Mouse (Mus musculus) adrenal gland, postnatal 36 days (tissue): ENCODE data around the gene Itprid1. TPM values are rescaled to one million over a fixed set of nuclear protein-coding genes. Genes with fewer than 3 reads are reported as not detected.
A peak's percentile ranks its signal among the peaks of the same experiment; 100 is the strongest.

Experiments
- DNase-seq, 2 experiments: peaks; one replicate each; pipeline ENCODE4 v3.0.0; 2021; ENCODE audit warnings: mixed read lengths in 1 of 2
- long read RNA-seq, 2 experiments: library from polyadenylated mRNA; stranded (forward); transcript quantifications; one replicate each; pipeline ENCODE4 v2.0.0; 2021; ENCODE audit warnings: borderline sequencing depth in 2 of 2
- total RNA-seq, 2 experiments: library from RNA; stranded (reverse); gene quantifications; 2 replicates each; pipeline ENCODE4 v1.2.3; 2021

Itprid1 gene
- total RNA-seq = under 1 TPM in 1 of 2 experiments, not detected in 1; 0.23 TPM
- long read RNA-seq, experiment 1 = 0 reads
- long read RNA-seq, experiment 2 = 0 reads

- DNase-seq = no peak
Observed at GRCm38 (mm10) chr6:55836650-55837320, at the start of gene Itprid1. Gene Itprid1 (plus strand): TSS chr6:55836895.

GRCm38 (mm10) chr6:55789557-55789956, 47.1 kb upstream of the Itprid1 start:
- DNase-seq = no peak

GRCm38 (mm10) chr6:55791852-55792496, 44.7 kb upstream of the Itprid1 start:
- no peak for DNase-seq

- no peak for DNase-seq
Observed at GRCm38 (mm10) chr6:55792536-55792935, 44.2 kb upstream of the Itprid1 start.

GRCm38 (mm10) chr6:55802686-55803085, 34.0 kb upstream of the Itprid1 start:
- no peak for DNase-seq

- peak; percentile 58 to 64 for DNase-seq
Observed at GRCm38 (mm10) chr6:55803357-55803756, 33.3 kb upstream of the Itprid1 start.

GRCm38 (mm10) chr6:55803991-55804680, 32.6 kb upstream of the Itprid1 start:
- DNase-seq = peak; percentile 25 to 27

- no peak for DNase-seq
Observed at GRCm38 (mm10) chr6:55804681-55805000, 32.1 kb upstream of the Itprid1 start.

- DNase-seq = no peak
Observed at GRCm38 (mm10) chr6:55805291-55806137, 31.2 kb upstream of the Itprid1 start.

GRCm38 (mm10) chr6:55806537-55806936, 30.2 kb upstream of the Itprid1 start:
- DNase-seq = no peak

- DNase-seq = no peak
Observed at GRCm38 (mm10) chr6:55808692-55809091, 28.0 kb upstream of the Itprid1 start.

GRCm38 (mm10) chr6:55811153-55811552, 25.5 kb upstream of the Itprid1 start:
- DNase-seq = no peak

GRCm38 (mm10) chr6:55812353-55812752, 24.3 kb upstream of the Itprid1 start:
- DNase-seq = peak in 1 of 2 experiments; percentile 12

- DNase-seq = no peak
Observed at GRCm38 (mm10) chr6:55814184-55814926, 22.3 kb upstream of the Itprid1 start.

- peak; percentile 22 to 27 for DNase-seq
Observed at GRCm38 (mm10) chr6:55816911-55817310, 19.8 kb upstream of the Itprid1 start.

- no peak for DNase-seq
Observed at GRCm38 (mm10) chr6:55829722-55830121, 7.0 kb upstream of the Itprid1 start.

GRCm38 (mm10) chr6:55852589-55852988, 15.9 kb downstream of the Itprid1 start:
- peak; percentile 2 to 14 for DNase-seq

GRCm38 (mm10) chr6:55856085-55856484, 19.4 kb downstream of the Itprid1 start:
- no peak for DNase-seq

GRCm38 (mm10) chr6:55865206-55865605, 28.5 kb downstream of the Itprid1 start:
- DNase-seq = no peak

GRCm38 (mm10) chr6:55879356-55879960, 42.8 kb downstream of the Itprid1 start:
- DNase-seq = no peak

GRCm38 (mm10) chr6:55880886-55881285, 44.2 kb downstream of the Itprid1 start:
- no peak for DNase-seq
